Mouse (Mus musculus) ES-Bruce4 (cell line): ENCODE data around the gene Nptx2.

Experiments
- EP300 ChIP-seq: IDR thresholded peaks from 2 replicates; pipeline ENCODE4 v1.6.1; 2011; ENCODE audit warnings: low read depth, low read length; ENCODE audit not compliant: insufficient read depth
- POLR2A ChIP-seq: IDR thresholded peaks from one replicate; pipeline ENCODE4 v1.8.1; 2011; ENCODE audit warnings: low read length; ENCODE audit not compliant: insufficient read depth

- TF ChIP-seq POLR2A (no peak), EP300 (no peak)
Measured at GRCm38 (mm10) chr5:144547333-144547878, 1.7 kb downstream of the Nptx2 start.
